ENCODE assay signal across 18 mouse cellular contexts in the genomic region with DNA sequence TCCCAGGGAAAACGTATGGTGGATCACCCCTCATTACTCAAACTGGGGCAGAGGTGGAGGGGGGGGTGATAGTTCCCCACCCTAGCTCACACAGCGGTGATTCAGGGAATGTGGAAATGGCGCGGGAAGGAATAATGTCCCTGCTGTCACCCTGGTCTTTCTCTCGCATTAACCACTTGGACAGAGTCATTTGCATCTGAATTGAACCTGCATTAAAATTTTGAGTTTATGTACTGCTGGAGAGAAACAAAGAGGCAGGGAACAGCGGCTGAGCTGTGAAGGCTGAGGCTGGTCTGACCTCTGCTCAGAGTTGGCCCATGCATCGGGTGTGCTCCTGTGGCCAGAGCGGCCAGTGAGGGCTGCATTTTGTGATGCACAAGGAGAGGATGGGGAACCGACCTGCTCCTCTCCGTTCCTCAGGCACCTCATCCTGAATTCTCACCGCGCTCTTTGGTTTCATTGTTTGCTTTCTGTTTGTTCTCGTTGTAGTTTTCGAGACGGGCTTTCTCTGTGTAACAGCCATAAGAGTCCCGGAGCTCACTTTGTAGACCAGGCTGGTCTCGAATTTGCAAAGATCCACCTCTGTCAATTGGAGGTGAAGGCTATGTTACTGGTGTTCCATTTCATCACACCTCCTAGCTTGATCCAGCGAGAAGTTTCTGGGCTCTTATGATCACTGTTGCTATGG.
DNase-seq lines count a peak whose midpoint lies in the region; ATAC-seq and TF ChIP-seq lines count a peak whose summit lies in the region.
"Had no signal": no experiment of that assay in that cellular context is flagged by ENCODE, and none has a peak within 500 bp of the region (broad histone marks: within the 10 kb centered on the region; RNA-seq: fewer than 3 reads in every experiment).

No protein-coding gene starts in this region.

- no peak overlapping the region for H3K4me2 ChIP-seq in forebrain, embryonic 11.5 days (ENCODE audit: low read depth, low read length, severe bottlenecking)
- H3K4me2 ChIP-seq in hindbrain, embryonic 12.5 days (replicated peaks) = 0 out of 2 replicates have a peak overlapping the region, but pooled peaks have one; percentile 15
- peak overlapping the region; percentile 12; the same call in 1 of the 2 replicates for H3K4me2 ChIP-seq in midbrain, embryonic 16.5 days (ENCODE audit: low read length)
- H3K4me2 ChIP-seq: heart, embryonic 13.5 days; limb, embryonic 15.5 days; lung, embryonic 14.5 days had no signal

- 38% methylated on average over 18 of the region's 18 CpGs for WGBS in liver, adult 2 months
- 39% methylated on average over 18 of the region's 18 CpGs for WGBS in forebrain, embryonic 11.5 days
- WGBS in hindbrain, embryonic 12.5 days = 30% methylated on average over 18 of the region's 18 CpGs
- 20% methylated on average over 18 of the region's 18 CpGs for WGBS in midbrain, embryonic 16.5 days

- no peak overlapping the region; the same call in 1 of the 2 replicates for H3K4me3 ChIP-seq in liver, adult 2 months (ENCODE audit: insufficient read depth, low read depth, low read length)
- H3K4me3 ChIP-seq in forebrain, embryonic 11.5 days (ENCODE audit: low read depth, low read length) = no peak overlapping the region
- no peak overlapping the region for H3K4me3 ChIP-seq in hindbrain, embryonic 12.5 days
- H3K4me3 ChIP-seq in midbrain, embryonic 16.5 days (ENCODE audit: low read depth, low read length) = no peak overlapping the region
- H3K4me3 ChIP-seq: heart, embryonic 13.5 days; limb, embryonic 15.5 days had no signal

- TF ChIP-seq CTCF in liver, adult 2 months (IDR thresholded peaks at IDR 0.05; ENCODE audit: low read depth, low read length) = no peak

- no peaks in the 10 kb centered on the region for H3K36me3 ChIP-seq in liver, adult 2 months (ENCODE audit: control insufficient read depth, insufficient read depth, low read length)
- no peaks in the 10 kb centered on the region for H3K36me3 ChIP-seq in forebrain, embryonic 11.5 days (ENCODE audit: control insufficient read depth, insufficient read depth, low read length)
- H3K36me3 ChIP-seq in hindbrain, embryonic 12.5 days = no peaks in the 10 kb centered on the region
- no peaks in the 10 kb centered on the region for H3K36me3 ChIP-seq in midbrain, embryonic 16.5 days (ENCODE audit: control insufficient read depth, insufficient read depth, low read length)
- H3K36me3 ChIP-seq: heart, embryonic 13.5 days; limb, embryonic 15.5 days had no signal

- DNase-seq in liver, adult 2 months (ENCODE audit: extremely low read depth, low read depth, low spot score) = peak; percentile 57
- DNase-seq in liver = no peak
- no peak for DNase-seq in forebrain, embryonic 11.5 days (ENCODE audit: low spot score)
- no peak for DNase-seq in layer of hippocampus, adult 9-10 months (ENCODE audit: low spot score)
- no peak for DNase-seq in cerebellum, postnatal 14 days
- DNase-seq in heart, adult 8-10 months (ENCODE audit: low spot score) = no peak
- DNase-seq: adrenal gland, adult 2 months; cerebellum, adult 11-12 months; kidney, adult 18-20 months; kidney, postnatal 14 days; lung, embryonic 14.5 days; spleen, adult 18-20 months; thymus, postnatal 25 days had no signal

- no peak overlapping the region for H3K9ac ChIP-seq in liver, adult 2 months (ENCODE audit: low read depth, low read length)
- H3K9ac ChIP-seq in forebrain, embryonic 11.5 days (ENCODE audit: low read length) = no peak overlapping the region
- no peak overlapping the region for H3K9ac ChIP-seq in hindbrain, embryonic 12.5 days
- peak overlapping the region; percentile 38; the same call in 1 of the 2 replicates for H3K9ac ChIP-seq in midbrain, embryonic 16.5 days (ENCODE audit: low read depth, low read length)
- H3K9ac ChIP-seq: heart, embryonic 13.5 days; limb, embryonic 15.5 days; lung, embryonic 14.5 days had no signal

- H3K9me3 ChIP-seq in forebrain, embryonic 11.5 days (ENCODE audit: control insufficient read depth, low read length) = no peaks in the 10 kb centered on the region
- no peaks in the 10 kb centered on the region for H3K9me3 ChIP-seq in hindbrain, embryonic 12.5 days (replicated peaks)
- H3K9me3 ChIP-seq in midbrain, embryonic 16.5 days (replicated peaks; ENCODE audit: control insufficient read depth, low read length, poor library complexity, severe bottlenecking) = no peaks in the 10 kb centered on the region
- H3K9me3 ChIP-seq: heart, embryonic 13.5 days; limb, embryonic 15.5 days had no signal

- no peaks in the 10 kb centered on the region for H3K79me2 ChIP-seq in liver, adult 2 months (ENCODE audit: control insufficient read depth, insufficient read depth, low read length)

- no peak for TF ChIP-seq POLR2A in liver, adult 2 months (IDR thresholded peaks at IDR 0.05; ENCODE audit: extremely low read depth, insufficient read depth, low read length)

- no peak overlapping the region for H3K27ac ChIP-seq in liver, adult 2 months (replicated peaks; ENCODE audit: insufficient read depth, low read depth, low read length)
- H3K27ac ChIP-seq in forebrain, embryonic 11.5 days (ENCODE audit: low read depth, low read length) = no peak overlapping the region
- H3K27ac ChIP-seq in hindbrain, embryonic 12.5 days = peak overlapping the region; percentile 30; the same call in 1 of the 2 replicates
- H3K27ac ChIP-seq in midbrain, embryonic 16.5 days (ENCODE audit: low read length) = no peak overlapping the region
- H3K27ac ChIP-seq: heart, embryonic 13.5 days; limb, embryonic 15.5 days; stomach, postnatal 0 days had no signal

- H3K27me3 ChIP-seq in liver, adult 2 months (ENCODE audit: control insufficient read depth, insufficient read depth, low read length) = no peaks in the 10 kb centered on the region
- H3K27me3 ChIP-seq in forebrain, embryonic 11.5 days (ENCODE audit: control insufficient read depth, insufficient read depth, low read length) = no peaks in the 10 kb centered on the region
- H3K27me3 ChIP-seq in hindbrain, embryonic 12.5 days = no peaks in the 10 kb centered on the region; the same call in 1 of the 2 replicates
- no peaks in the 10 kb centered on the region for H3K27me3 ChIP-seq in midbrain, embryonic 16.5 days (ENCODE audit: control insufficient read depth, insufficient read depth, low read depth, low read length)

- ATAC-seq in forebrain, embryonic 11.5 days (replicated peaks; ENCODE audit: low FRiP score) = peak; percentile 73; the same call in 1 of the 2 replicates
- ATAC-seq in hindbrain, embryonic 12.5 days (ENCODE audit: low FRiP score) = peak; percentile 50; the same call in 1 of the 2 replicates
- no peak for ATAC-seq in midbrain, embryonic 16.5 days

- peaks cover 3% of the 10 kb centered on the region; the same call in 1 of the 2 replicates for H3K4me1 ChIP-seq in liver, adult 2 months (ENCODE audit: control insufficient read depth, insufficient read depth, low read length)
- peaks cover 3% of the 10 kb centered on the region; the same call in 1 of the 2 replicates for H3K4me1 ChIP-seq in forebrain, embryonic 11.5 days (replicated peaks; ENCODE audit: control insufficient read depth, insufficient read depth, low read length)
- H3K4me1 ChIP-seq in hindbrain, embryonic 12.5 days = peaks cover 15% of the 10 kb centered on the region
- peaks cover 7% of the 10 kb centered on the region for H3K4me1 ChIP-seq in midbrain, embryonic 16.5 days (ENCODE audit: control insufficient read depth, insufficient read depth, low read length)
- H3K4me1 ChIP-seq: heart, embryonic 13.5 days; limb, embryonic 15.5 days had no signal
